Mouse (Mus musculus) midbrain, embryonic 11.5 days (tissue): ENCODE data around the gene Gm26992. TPM values are rescaled to one million over a fixed set of nuclear protein-coding genes. Genes with fewer than 3 reads are reported as not detected.
"Not testable (repeated sequence)": the region's sequence is repeated elsewhere in the genome, so short reads cannot be mapped to it uniquely, and the experiment has no call there.

Experiments used
- ATAC-seq: fragments of 200-750 bp; cut with Nextera tagmentation; 2 replicates; pipeline ENCODE4 v1.8.0; 2017; ENCODE audit warnings: moderate TSS enrichment, moderate library complexity; ENCODE audit not compliant: low FRiP score
- DNase-seq: peaks from one replicate; pipeline ENCODE4 v3.0.0; 2015; ENCODE audit warnings: low spot score; ENCODE audit errors: missing footprints
- H3K27ac ChIP-seq: fragments of 300-500 bp; sonication (generic); 2 replicates; pipeline ENCODE4 v1.5.1; 2014; ENCODE audit warnings: low read depth, low read length
- H3K27me3 ChIP-seq: fragments of 300-500 bp; sonication (generic); 2 replicates; pipeline ENCODE4 v1.6.1; 2014; ENCODE audit warnings: mild to moderate bottlenecking, low read length, moderate library complexity, mixed read lengths; ENCODE audit not compliant: control insufficient read depth, insufficient read depth
- H3K36me3 ChIP-seq: fragments of 300-500 bp; sonication (generic); 2 replicates; pipeline ENCODE4 v1.6.1; 2014; ENCODE audit warnings: mild to moderate bottlenecking, low read length, moderate library complexity, mixed read lengths; ENCODE audit not compliant: control insufficient read depth, insufficient read depth
- H3K4me1 ChIP-seq: fragments of 300-500 bp; sonication (generic); 2 replicates; pipeline ENCODE4 v1.6.1; 2014; ENCODE audit warnings: low read length; ENCODE audit not compliant: control insufficient read depth, insufficient read depth
- H3K4me2 ChIP-seq: fragments of 300-500 bp; sonication (generic); 2 replicates; pipeline ENCODE4 v1.6.1; 2014; ENCODE audit warnings: mild to moderate bottlenecking, moderate library complexity
- H3K4me3 ChIP-seq: fragments of 300-500 bp; sonication (generic); 2 replicates; pipeline ENCODE4 v1.5.1; 2014; ENCODE audit warnings: low read depth, low read length
- H3K9ac ChIP-seq: fragments of 300-500 bp; sonication (generic); 2 replicates; pipeline ENCODE4 v1.6.1; 2014; ENCODE audit warnings: low read length
- H3K9me3 ChIP-seq: fragments of 300-500 bp; sonication (generic); 2 replicates; pipeline ENCODE4 v1.6.1; 2016; ENCODE audit warnings: low read length; ENCODE audit not compliant: control insufficient read depth
- WGBS: fragments of 180-500 bp; shearing (Covaris S2); extraction: QIAGEN DNeasy Blood & Tissue Kit; methylation state at CpG from one replicate; pipeline ENCODE4 v1.1.7; 2014; 5-methylcytosine and 5-hydroxymethylcytosine counted together
- polyA plus RNA-seq: library from polyadenylated mRNA; unstranded; fragments of >200 nt; fragmentation: Nextera tagmentation; extraction: Ambion mirVana; gene quantifications from 2 replicates; pipeline ENCODE4 v1.2.1, GENCODE M21; 2014

Gene Gm26992
- polyA plus RNA-seq, 1 experiment from 2014 or later: not detected

GRCm38 (mm10) chrX:103440803-103441202 lies 19.0 kb downstream of the Gm26992 start:
- no peaks in the 10 kb centered on the region for H3K9me3 ChIP-seq
- H3K4me1 ChIP-seq: no peaks in the 10 kb centered on the region
- H3K4me3 ChIP-seq: no peak overlapping the region
- no peak overlapping the region for H3K4me2 ChIP-seq
- ATAC-seq (no peak), DNase-seq (peak; percentile 89)
- 4% methylated on average over 1 of the region's 1 CpGs for WGBS
- H3K27me3 ChIP-seq: peaks cover 29% of the 10 kb centered on the region
- H3K36me3 ChIP-seq: no peaks in the 10 kb centered on the region
- H3K27ac ChIP-seq: no peak overlapping the region
- H3K9ac ChIP-seq: no peak overlapping the region

- 38% methylated on average over 7 of the region's 7 CpGs for WGBS
- ATAC-seq (no peak), DNase-seq (peak; percentile 90)
- H3K27me3 ChIP-seq: peaks cover 29% of the 10 kb centered on the region
- H3K36me3 ChIP-seq: no peaks in the 10 kb centered on the region
- no peaks in the 10 kb centered on the region for H3K9me3 ChIP-seq
- H3K27ac ChIP-seq: no peak overlapping the region
- H3K4me3 ChIP-seq: no peak overlapping the region
- H3K4me1 ChIP-seq: no peaks in the 10 kb centered on the region
- no peak overlapping the region for H3K4me2 ChIP-seq
- no peak overlapping the region for H3K9ac ChIP-seq
These were observed 21.9 kb downstream of the Gm26992 start for GRCm38 (mm10) chrX:103443755-103444154.

- no peaks in the 10 kb centered on the region for H3K4me1 ChIP-seq
- H3K9ac ChIP-seq: peak overlapping the region; percentile 30
- peak overlapping the region; percentile 28 for H3K4me3 ChIP-seq
- no peaks in the 10 kb centered on the region for H3K9me3 ChIP-seq
- H3K36me3 ChIP-seq: no peaks in the 10 kb centered on the region
- 8% methylated on average over 34 of the region's 34 CpGs for WGBS
- H3K27me3 ChIP-seq: peaks cover 29% of the 10 kb centered on the region
- DNase-seq: peak; percentile 91
- H3K27ac ChIP-seq: no peak overlapping the region
- peak overlapping the region; percentile 62 for H3K4me2 ChIP-seq
- ATAC-seq: no peak
These were observed 25.8 kb downstream of the Gm26992 start for GRCm38 (mm10) chrX:103447539-103448169.

GRCm38 (mm10) chrX:103448429-103448828 lies 26.6 kb downstream of the Gm26992 start:
- not testable (repeated sequence) for H3K4me1 ChIP-seq, H3K27ac ChIP-seq, ATAC-seq, H3K9ac ChIP-seq, DNase-seq, H3K36me3 ChIP-seq, H3K4me2 ChIP-seq, H3K9me3 ChIP-seq, H3K4me3 ChIP-seq
- peaks cover 29% of the 10 kb centered on the region for H3K27me3 ChIP-seq
- 58% methylated on average over 10 of the region's 13 CpGs for WGBS

GRCm38 (mm10) chrX:103448943-103449722 lies 27.3 kb downstream of the Gm26992 start:
- not testable (repeated sequence) for DNase-seq, H3K4me3 ChIP-seq, H3K9ac ChIP-seq, H3K27ac ChIP-seq, H3K4me2 ChIP-seq, H3K4me1 ChIP-seq, H3K36me3 ChIP-seq, ATAC-seq, H3K9me3 ChIP-seq
- WGBS: 77% methylated on average over 16 of the region's 27 CpGs
- peaks cover 29% of the 10 kb centered on the region for H3K27me3 ChIP-seq

GRCm38 (mm10) chrX:103452815-103453214 lies 31.0 kb downstream of the Gm26992 start:
- peaks cover 12% of the 10 kb centered on the region for H3K27me3 ChIP-seq
- 85% methylated on average over 6 of the region's 6 CpGs for WGBS
- H3K4me3 ChIP-seq: no peak overlapping the region
- no peak overlapping the region for H3K27ac ChIP-seq
- DNase-seq: no peak
- no peaks in the 10 kb centered on the region for H3K36me3 ChIP-seq
- H3K4me2 ChIP-seq: no peak overlapping the region
- H3K4me1 ChIP-seq: no peaks in the 10 kb centered on the region
- no peak overlapping the region for H3K9ac ChIP-seq
- no peaks in the 10 kb centered on the region for H3K9me3 ChIP-seq
- ATAC-seq: no peak

GRCm38 (mm10) chrX:103460056-103460455 lies 38.2 kb downstream of the Gm26992 start:
- DNase-seq (no peak), ATAC-seq (no peak)
- 68% methylated on average over 5 of the region's 5 CpGs for WGBS
- Histone ChIP-seq H3K9ac (no peak overlapping the region), H3K27ac (no peak overlapping the region), H3K4me1 (no peaks in the 10 kb centered on the region), H3K4me3 (no peak overlapping the region), H3K36me3 (no peaks in the 10 kb centered on the region), H3K9me3 (no peaks in the 10 kb centered on the region), H3K4me2 (no peak overlapping the region), H3K27me3 (no peaks in the 10 kb centered on the region)

DNA sequence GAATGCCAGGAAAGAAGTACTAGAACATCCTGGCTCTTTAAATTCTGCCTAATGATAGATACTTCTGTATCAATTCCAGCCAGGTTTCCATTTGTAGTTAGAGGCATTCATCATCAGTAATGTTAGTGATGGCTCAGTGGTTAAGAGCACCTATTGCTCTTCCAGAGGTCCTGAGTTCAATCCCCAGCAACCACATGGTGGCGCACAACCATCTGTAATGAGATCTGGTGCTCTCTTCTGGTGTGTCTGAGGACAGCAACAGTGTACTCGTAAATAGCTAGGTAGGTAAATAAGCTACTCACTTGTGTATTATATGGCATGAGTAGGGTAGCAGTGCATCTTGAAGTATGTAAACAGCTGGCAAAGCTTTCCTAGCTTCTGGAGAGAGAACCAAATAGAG lies 47.2 kb downstream of the Gm26992 start:
- Histone ChIP-seq H3K27me3 (no peaks in the 10 kb centered on the region), H3K4me3 (no peak overlapping the region), H3K4me2 (no peak overlapping the region), H3K9me3 (no peaks in the 10 kb centered on the region), H3K4me1 (no peaks in the 10 kb centered on the region), H3K9ac (no peak overlapping the region), H3K27ac (no peak overlapping the region), H3K36me3 (no peaks in the 10 kb centered on the region)
- DNase-seq (no peak), ATAC-seq (no peak)
- 83% methylated on average over 2 of the region's 2 CpGs for WGBS

DNA sequence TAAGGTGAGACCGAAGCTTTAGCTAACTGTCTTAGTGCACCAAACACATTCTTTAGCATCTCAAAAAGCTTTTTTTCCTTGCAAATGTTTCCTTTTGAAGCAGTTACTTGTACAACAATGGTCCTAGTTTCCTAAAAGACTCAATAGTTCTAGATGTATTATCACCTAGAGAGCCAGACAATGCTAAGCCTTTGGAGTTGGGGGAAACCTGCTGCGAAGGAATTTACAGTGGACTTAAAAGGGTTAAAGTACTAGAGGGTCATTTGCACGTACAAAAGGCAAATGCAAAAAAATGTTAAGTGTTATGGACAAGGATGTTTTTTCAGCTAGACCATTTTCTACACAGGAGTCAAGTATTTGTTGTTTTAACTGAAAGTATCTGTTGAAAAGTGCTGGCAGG lies 50.5 kb downstream of the Gm26992 start:
- no peak overlapping the region for H3K9ac ChIP-seq
- H3K4me2 ChIP-seq: no peak overlapping the region
- ATAC-seq (no peak), DNase-seq (no peak)
- no peak overlapping the region for H3K27ac ChIP-seq
- H3K4me1 ChIP-seq: no peaks in the 10 kb centered on the region
- H3K27me3 ChIP-seq: no peaks in the 10 kb centered on the region
- H3K9me3 ChIP-seq: no peaks in the 10 kb centered on the region
- 90% methylated on average over 3 of the region's 3 CpGs for WGBS
- no peak overlapping the region for H3K4me3 ChIP-seq
- no peaks in the 10 kb centered on the region for H3K36me3 ChIP-seq
